Mouse (Mus musculus) neural tube, embryonic 12.5 days (tissue): ENCODE measurements around the gene Rnf212b. TPM values are rescaled to one million over a fixed set of nuclear protein-coding genes. Genes with fewer than 3 reads are reported as not detected.
A peak's percentile ranks its signal among the peaks of the same experiment; 100 is the strongest.

Experiments
- ATAC-seq: fragments of 200-750 bp; cut with Nextera tagmentation; 2 replicates; pipeline ENCODE4 v1.8.0; 2017; ENCODE audit warnings: low read depth, mild to moderate bottlenecking, moderate TSS enrichment, moderate library complexity; ENCODE audit not compliant: low FRiP score
- H3K27ac ChIP-seq: fragments of 300-500 bp; sonication (generic); 2 replicates; pipeline ENCODE4 v1.5.1; 2016
- H3K27me3 ChIP-seq: fragments of 300-500 bp; sonication (generic); replicated peaks from 2 replicates; pipeline ENCODE4 v1.6.1; 2016; ENCODE audit warnings: mild to moderate bottlenecking
- H3K36me3 ChIP-seq: fragments of 300-500 bp; sonication (generic); 2 replicates; pipeline ENCODE4 v1.6.1; 2016; ENCODE audit warnings: mild to moderate bottlenecking
- H3K4me1 ChIP-seq: fragments of 300-500 bp; sonication (generic); 2 replicates; pipeline ENCODE4 v1.6.1; 2016
- H3K4me2 ChIP-seq: fragments of 300-500 bp; sonication (generic); replicated peaks from 2 replicates; pipeline ENCODE4 v1.6.1; 2016; ENCODE audit warnings: mild to moderate bottlenecking
- H3K4me3 ChIP-seq: fragments of 300-500 bp; sonication (generic); 2 replicates; pipeline ENCODE4 v1.5.1; 2016
- H3K9ac ChIP-seq: fragments of 300-500 bp; sonication (generic); 2 replicates; pipeline ENCODE4 v1.6.1; 2016; ENCODE audit warnings: mild to moderate bottlenecking
- H3K9me3 ChIP-seq: fragments of 300-500 bp; sonication (generic); 2 replicates; pipeline ENCODE4 v1.6.1; 2016; ENCODE audit warnings: mild to moderate bottlenecking
- WGBS: fragments of 180-500 bp; shearing (Covaris S2); methylation state at CpG from one replicate; pipeline ENCODE4 v1.1.7; 2016; 5-methylcytosine and 5-hydroxymethylcytosine counted together
- polyA plus RNA-seq: library from polyadenylated mRNA; unstranded; fragments of >200 nt; fragmentation: Nextera tagmentation; extraction: Ambion mirVana; gene quantifications from 2 replicates; pipeline ENCODE4 v1.2.1, GENCODE M21; 2016

The Rnf212b gene
- polyA plus RNA-seq, 1 experiment from 2014 or later: not detected

DNA sequence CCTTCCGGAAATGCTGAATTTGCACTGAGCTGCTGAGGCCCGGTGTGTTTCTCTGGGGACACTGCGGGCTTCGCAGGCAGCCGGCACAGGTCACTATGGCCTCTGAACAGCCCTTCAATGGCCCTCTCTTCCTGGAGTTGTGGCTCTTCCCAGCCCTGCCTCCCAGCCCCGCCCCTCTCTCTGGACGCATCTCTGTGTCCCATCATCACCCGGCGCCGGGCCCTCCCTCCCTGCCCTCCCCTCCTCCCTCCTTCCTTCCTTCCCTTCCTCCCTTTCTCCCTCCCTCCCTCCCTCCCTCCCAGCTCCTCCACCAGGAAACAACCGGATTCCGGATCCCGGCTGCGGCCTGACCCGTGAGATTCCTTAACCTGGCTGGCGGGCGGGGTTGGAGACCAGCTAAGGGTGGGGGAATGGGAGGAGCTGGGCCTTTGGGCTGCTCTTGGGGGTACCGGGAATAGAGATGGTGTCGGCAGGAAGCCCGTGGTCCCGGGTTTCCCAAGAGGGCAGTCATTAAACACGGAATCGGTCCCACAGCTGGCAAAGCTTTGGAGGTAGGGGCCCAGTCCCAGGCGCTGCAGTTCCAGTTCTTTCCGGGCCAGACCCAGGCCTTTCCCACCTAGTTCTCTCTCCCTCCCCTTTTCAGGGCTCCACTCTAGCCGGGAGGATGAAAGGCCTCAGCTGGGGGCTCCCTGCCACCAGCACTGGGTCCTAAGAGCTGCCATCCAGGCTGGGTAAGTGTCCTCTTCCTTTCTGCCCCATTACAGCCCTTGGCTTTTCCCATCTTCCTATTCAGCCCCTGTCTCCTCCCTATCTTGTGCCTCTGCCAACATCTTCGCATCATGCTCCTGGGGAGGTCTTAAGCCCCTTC lies 69.4 kb downstream of the Rnf212b start, which contains the start of the genes Bcl2l2 and Gm20521:
Gene Bcl2l2 (plus strand): TSS at position 224 of the 868 bp plus-strand sequence.
Gene Gm20521 (plus strand): TSS at position 288 of the 868 bp plus-strand sequence.
- peak within 1 kb of the TSS; percentile 77 for H3K27ac ChIP-seq
- peaks cover 23% of the 10 kb centered on the region for H3K4me1 ChIP-seq
- peak within 1 kb of the TSS; percentile 67 for H3K4me3 ChIP-seq
- peaks cover 16% of the 10 kb centered on the region for H3K36me3 ChIP-seq
- no peaks in the 10 kb centered on the region for H3K27me3 ChIP-seq
- H3K9me3 ChIP-seq: no peaks in the 10 kb centered on the region
- H3K9ac ChIP-seq: peak within 1 kb of the TSS; percentile 86
- 1% methylated on average over 24 of the region's 27 CpGs for WGBS
- peak within 1 kb of the TSS; percentile 80 for H3K4me2 ChIP-seq
- peak; percentile 88 for ATAC-seq

GRCm38 (mm10) chr14:54884022-54884712 lies 70.2 kb downstream of the Rnf212b start:
- peak; percentile 6; the same call in 1 of the 2 replicates for ATAC-seq
- Histone ChIP-seq H3K27ac (peak overlapping the region; percentile 77; the same call in 1 of the 2 replicates), H3K9me3 (no peaks in the 10 kb centered on the region), H3K9ac (peak overlapping the region; percentile 86), H3K36me3 (peaks cover 16% of the 10 kb centered on the region), H3K4me3 (peak overlapping the region; percentile 67), H3K4me2 (peak overlapping the region; percentile 80), H3K27me3 (no peaks in the 10 kb centered on the region), H3K4me1 (peaks cover 23% of the 10 kb centered on the region)
- WGBS: 30% methylated on average over 21 of the region's 21 CpGs

DNA sequence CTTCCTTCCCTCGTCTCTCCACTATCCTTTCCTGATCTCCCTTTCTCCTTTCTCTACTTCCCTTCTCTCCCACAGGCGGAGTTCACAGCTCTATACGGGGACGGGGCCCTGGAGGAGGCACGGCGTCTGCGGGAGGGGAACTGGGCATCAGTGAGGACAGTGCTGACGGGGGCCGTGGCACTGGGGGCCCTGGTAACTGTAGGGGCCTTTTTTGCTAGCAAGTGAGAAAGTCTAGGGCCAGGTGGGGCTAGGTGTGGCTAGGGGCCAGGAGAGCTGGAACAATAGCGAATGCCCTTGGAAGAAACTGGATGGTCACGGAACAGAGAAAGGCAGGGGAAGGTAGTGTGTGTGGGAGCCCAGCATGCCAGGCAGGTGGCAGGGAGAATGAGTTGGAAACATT lies 71.4 kb downstream of the Rnf212b start:
- Histone ChIP-seq H3K9me3 (no peaks in the 10 kb centered on the region), H3K4me3 (no peak overlapping the region), H3K27ac (no peak overlapping the region), H3K27me3 (no peaks in the 10 kb centered on the region), H3K4me1 (peaks cover 23% of the 10 kb centered on the region), H3K9ac (peak overlapping the region; percentile 38; the same call in 1 of the 2 replicates), H3K36me3 (peaks cover 16% of the 10 kb centered on the region), H3K4me2 (peak overlapping the region; percentile 80)
- ATAC-seq: no peak
- 93% methylated on average over 11 of the region's 11 CpGs for WGBS

DNA sequence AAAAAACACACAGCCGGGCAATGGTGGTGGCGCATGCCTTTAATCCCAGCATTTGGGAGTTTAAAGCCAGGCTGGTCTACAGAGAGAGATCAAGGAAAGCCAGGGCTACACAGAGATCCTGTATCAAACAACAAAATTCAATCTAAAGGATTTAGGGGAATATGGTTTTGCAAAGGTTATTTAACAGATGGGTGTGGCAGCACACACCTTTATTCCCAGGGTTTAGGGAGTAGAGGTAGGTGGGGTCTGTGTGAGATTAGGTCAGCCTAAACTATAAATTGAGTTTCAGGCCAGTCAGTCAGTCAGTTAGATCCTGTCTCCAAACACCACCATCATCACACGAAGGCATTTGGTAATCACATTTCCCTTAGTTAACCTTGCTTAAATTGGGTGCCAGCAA lies 78.3 kb downstream of the Rnf212b start, which contains the start of gene Pabpn1:
Gene Pabpn1 (plus strand): TSS at position 301 of the 400 bp plus-strand sequence.
- Histone ChIP-seq H3K27me3 (no peaks in the 10 kb centered on the region), H3K4me3 (peak within 1 kb of the TSS; percentile 35), H3K9ac (no peak within 1 kb of the TSS), H3K9me3 (no peaks in the 10 kb centered on the region), H3K4me1 (peaks cover 15% of the 10 kb centered on the region), H3K4me2 (peak within 1 kb of the TSS; percentile 73), H3K36me3 (peaks cover 17% of the 10 kb centered on the region), H3K27ac (peak within 1 kb of the TSS; percentile 46; the same call in 1 of the 2 replicates)
- no peak for ATAC-seq
- WGBS: 93% methylated on average over 3 of the region's 3 CpGs

GRCm38 (mm10) chr14:54893651-54894181 lies 79.8 kb downstream of the Rnf212b start:
- peak; percentile 99 for ATAC-seq
- WGBS: under 1% methylated on average over 38 of the region's 38 CpGs
- peak overlapping the region; percentile 73 for H3K4me2 ChIP-seq

DNA sequence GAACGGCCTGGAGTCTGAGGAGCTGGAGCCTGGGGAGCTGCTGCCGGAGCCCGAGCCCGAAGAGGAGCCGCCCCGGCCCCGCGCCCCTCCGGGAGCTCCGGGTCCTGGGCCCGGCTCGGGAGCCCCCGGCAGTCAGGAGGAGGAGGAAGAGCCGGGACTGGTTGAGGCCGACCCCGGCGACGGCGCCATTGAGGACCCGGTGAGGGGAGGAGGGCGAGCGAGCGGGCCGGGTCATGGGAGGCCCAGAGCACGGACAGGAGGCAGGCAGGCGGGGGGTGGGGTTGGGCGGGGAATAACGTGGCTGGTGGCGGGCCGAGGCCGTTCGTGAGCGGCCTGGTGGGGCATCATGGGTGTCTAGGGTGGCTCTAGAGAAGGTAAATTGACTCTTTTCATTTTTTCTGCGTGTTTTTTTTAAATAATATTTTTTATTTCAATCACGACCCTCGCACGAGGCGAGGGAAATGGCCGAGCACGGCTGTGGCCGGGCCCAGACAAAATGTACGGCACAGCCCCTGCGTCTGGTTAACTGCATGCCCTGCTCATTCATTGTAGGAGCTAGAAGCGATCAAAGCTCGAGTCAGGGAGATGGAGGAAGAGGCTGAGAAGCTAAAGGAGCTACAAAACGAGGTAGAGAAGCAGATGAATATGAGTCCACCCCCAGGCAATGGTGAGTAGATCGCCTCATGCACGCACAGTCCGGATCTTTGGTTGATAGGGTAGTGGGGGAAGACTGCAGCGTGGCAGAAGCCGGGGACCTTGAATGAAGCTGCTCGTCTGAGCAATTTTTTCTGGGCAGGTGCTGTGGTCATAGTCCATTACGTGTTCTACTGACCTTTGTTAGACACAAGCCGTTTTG lies 80.6 kb downstream of the Rnf212b start:
- Histone ChIP-seq H3K27me3 (no peaks in the 10 kb centered on the region), H3K4me2 (peak overlapping the region; percentile 73), H3K9ac (peak overlapping the region; percentile 100), H3K4me3 (peak overlapping the region; percentile 99), H3K9me3 (no peaks in the 10 kb centered on the region), H3K27ac (peak overlapping the region; percentile 92), H3K36me3 (peaks cover 30% of the 10 kb centered on the region), H3K4me1 (peaks cover 15% of the 10 kb centered on the region)
- under 1% methylated on average over 51 of the region's 54 CpGs for WGBS
- ATAC-seq: peak; percentile 57

More at GRCm38 (mm10) chr14:54893651-54894181, 79.8 kb downstream of the Rnf212b start:
- Histone ChIP-seq H3K4me1 (peaks cover 15% of the 10 kb centered on the region), H3K27ac (peak overlapping the region; percentile 92; the same call in 1 of the 2 replicates), H3K4me3 (peak overlapping the region; percentile 99), H3K27me3 (no peaks in the 10 kb centered on the region), H3K9ac (peak overlapping the region; percentile 100), H3K9me3 (no peaks in the 10 kb centered on the region), H3K36me3 (peaks cover 30% of the 10 kb centered on the region)

DNA sequence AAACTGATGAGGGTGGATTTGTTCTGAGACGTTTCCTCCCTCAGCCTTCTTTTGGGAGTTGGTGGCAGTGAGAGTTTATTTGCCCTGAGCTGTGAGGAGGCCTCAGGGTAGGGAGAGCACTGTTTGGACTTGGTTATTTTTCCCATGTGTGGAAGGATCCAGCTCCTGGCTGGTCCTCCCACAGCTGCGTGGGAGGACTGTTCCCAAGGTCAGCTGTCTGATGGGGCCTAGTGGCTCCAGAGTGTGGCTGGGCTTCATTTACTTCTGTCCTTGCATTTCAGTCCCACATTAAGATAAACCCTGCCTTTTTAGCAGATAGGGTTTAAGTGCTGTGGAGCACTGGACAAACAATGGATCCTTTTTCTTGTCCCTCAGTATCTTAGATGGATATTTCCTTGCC lies 83.5 kb downstream of the Rnf212b start:
- Histone ChIP-seq H3K27me3 (no peaks in the 10 kb centered on the region), H3K4me1 (peaks cover 15% of the 10 kb centered on the region), H3K36me3 (peaks cover 30% of the 10 kb centered on the region), H3K9ac (peak overlapping the region; percentile 13; the same call in 1 of the 2 replicates), H3K4me3 (no peak overlapping the region), H3K27ac (no peak overlapping the region), H3K4me2 (no peak overlapping the region), H3K9me3 (no peaks in the 10 kb centered on the region)
- no peak for ATAC-seq
- 69% methylated on average over 2 of the region's 2 CpGs for WGBS

DNA sequence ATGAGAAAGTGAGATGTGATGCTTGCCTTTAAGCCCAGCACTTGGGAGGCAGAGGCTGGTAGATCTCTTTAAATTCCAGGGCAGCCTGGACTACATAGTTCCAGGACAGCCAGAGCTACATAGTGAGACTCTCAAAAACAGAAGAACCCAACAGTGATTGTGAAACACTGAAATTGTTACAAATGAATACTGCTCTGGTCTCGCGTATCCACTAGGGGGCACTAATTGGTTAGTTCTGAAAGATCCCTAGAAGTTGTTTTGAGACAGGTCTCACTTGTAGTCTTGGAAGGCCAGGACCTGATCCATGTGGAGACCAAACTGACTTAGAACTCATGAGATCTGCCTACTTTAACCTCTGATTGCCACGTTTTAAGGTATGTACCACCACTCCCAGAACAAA lies 86.4 kb downstream of the Rnf212b start:
- Histone ChIP-seq H3K27me3 (no peaks in the 10 kb centered on the region), H3K9ac (no peak overlapping the region), H3K4me2 (no peak overlapping the region), H3K27ac (no peak overlapping the region), H3K4me3 (no peak overlapping the region), H3K9me3 (no peaks in the 10 kb centered on the region), H3K36me3 (peaks cover 42% of the 10 kb centered on the region), H3K4me1 (peaks cover 12% of the 10 kb centered on the region; the same call in 1 of the 2 replicates)
- WGBS: under 1% methylated on average over 3 of the region's 3 CpGs
- no peak for ATAC-seq

- ATAC-seq: no peak
- no peaks in the 10 kb centered on the region for H3K27me3 ChIP-seq
- H3K36me3 ChIP-seq: peaks cover 36% of the 10 kb centered on the region
- H3K27ac ChIP-seq: no peak overlapping the region
- H3K9ac ChIP-seq: no peak overlapping the region
- H3K4me2 ChIP-seq: no peak overlapping the region
- H3K4me1 ChIP-seq: peaks cover 7% of the 10 kb centered on the region; the same call in 1 of the 2 replicates
- H3K9me3 ChIP-seq: no peaks in the 10 kb centered on the region
- 92% methylated on average over 4 of the region's 4 CpGs for WGBS
- H3K4me3 ChIP-seq: no peak overlapping the region
Observed at GRCm38 (mm10) chr14:54903641-54904040, 89.7 kb downstream of the Rnf212b start.
